Mouse (Mus musculus): ENCODE data around the gene Samm50.

DNA sequence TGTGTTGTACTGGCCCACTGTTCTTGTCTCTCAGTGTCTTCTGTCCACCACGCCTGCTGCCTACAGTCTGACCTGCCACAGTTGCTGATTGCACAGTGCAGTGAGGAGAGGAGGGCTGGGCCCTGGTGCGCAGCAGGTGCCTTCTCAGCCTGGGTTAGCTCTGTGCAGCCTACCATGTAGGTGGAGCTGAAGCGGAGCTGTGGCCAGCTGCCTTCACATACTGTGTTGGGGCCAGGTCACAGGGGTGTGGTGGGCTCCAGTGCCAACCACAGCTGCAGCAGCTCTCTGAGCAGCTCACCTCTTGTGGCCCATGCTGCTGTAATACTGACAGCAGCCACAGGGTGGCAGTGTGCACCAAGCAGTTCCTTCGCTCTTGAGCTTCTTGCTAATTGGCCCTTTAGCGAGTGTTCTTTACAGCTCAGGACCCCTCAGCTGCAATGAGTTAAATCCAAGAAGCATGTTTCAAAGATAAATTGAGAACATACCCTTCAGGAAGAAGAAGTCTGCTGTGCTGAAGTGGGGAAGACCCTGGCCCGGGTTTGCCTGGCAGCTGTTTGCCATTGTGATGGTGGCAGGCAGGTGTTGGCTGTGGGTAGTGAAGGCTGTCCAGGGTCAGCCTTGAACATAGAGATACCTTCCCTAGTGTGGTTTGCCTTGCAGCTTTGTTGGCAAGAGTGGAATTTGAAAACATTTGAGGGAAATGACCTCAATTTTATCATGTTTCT, 20.2 kb downstream of the Samm50 start:
- TF ChIP-seq CTCF (IDR thresholded peaks at IDR 0.05; ENCODE audit: insufficient read depth, low read length), result peak; percentile 100
- no peak for TF ChIP-seq POLR2A (IDR thresholded peaks at IDR 0.05; ENCODE audit: borderline replicate concordance, extremely low read depth, low read depth, low read length)

Data from lung, adult 2 months (tissue).